Mouse (Mus musculus): ENCODE data around the gene Tmem270.

- no peak for TF ChIP-seq EP300 (IDR thresholded peaks at IDR 0.05; ENCODE audit: insufficient read depth, low read depth, low read length)
- no peak for TF ChIP-seq POLR2A (IDR thresholded peaks at IDR 0.05; ENCODE audit: insufficient read depth, low read length)
Measured at GRCm38 (mm10) chr5:134946063-134946856, 39.7 kb upstream of the Tmem270 start.
